20 mouse cellular contexts compared by ENCODE assay signal in the genomic region with DNA sequence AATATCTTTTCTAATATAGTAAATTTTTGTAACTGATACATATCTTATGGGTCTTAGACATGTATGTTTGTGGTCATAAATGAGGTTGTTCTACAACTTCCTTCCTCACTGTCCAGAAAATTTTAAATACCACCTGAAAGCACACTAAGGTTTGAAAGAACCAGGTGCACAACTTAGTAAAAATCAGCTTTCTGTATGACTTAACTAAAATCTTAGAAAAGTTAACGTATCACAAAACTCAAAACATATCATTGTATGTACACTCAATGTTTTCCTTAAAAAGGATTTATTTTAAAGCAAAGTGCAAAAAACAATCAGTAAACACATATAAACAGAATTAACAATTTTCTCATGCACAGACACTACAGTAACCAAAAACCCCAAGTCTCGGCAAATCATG.
DNase-seq lines count a peak whose midpoint lies in the region; ATAC-seq and TF ChIP-seq lines count a peak whose summit lies in the region.
"Had no signal": no experiment of that assay in that cellular context is flagged by ENCODE, and none has a peak within 500 bp of the region (broad histone marks: within the 10 kb centered on the region; RNA-seq: fewer than 3 reads in every experiment).

No protein-coding gene starts in this region.

- H3K36me3 ChIP-seq in forebrain, embryonic 12.5 days (replicated peaks) = no peaks in the 10 kb centered on the region
- no peaks in the 10 kb centered on the region for H3K36me3 ChIP-seq in hindbrain, embryonic 16.5 days (ENCODE audit: control insufficient read depth, insufficient read depth, low read length)
- H3K36me3 ChIP-seq: embryonic facial prominence, embryonic 12.5 days; heart, embryonic 10.5 days; intestine, embryonic 15.5 days; liver, embryonic 13.5 days had no signal

- peak overlapping the region; percentile 46 for H3K4me3 ChIP-seq in layer of hippocampus, adult 2 months
- H3K4me3 ChIP-seq in forebrain, embryonic 12.5 days (replicated peaks) = peak overlapping the region; percentile 16; the same call in 1 of the 2 replicates
- no peak overlapping the region for H3K4me3 ChIP-seq in hindbrain, embryonic 16.5 days (ENCODE audit: low read length)
- H3K4me3 ChIP-seq: embryonic facial prominence, embryonic 12.5 days; heart, embryonic 10.5 days; intestine, embryonic 15.5 days; liver, embryonic 13.5 days had no signal

- H3K9ac ChIP-seq in forebrain, embryonic 12.5 days = no peak overlapping the region
- no peak overlapping the region for H3K9ac ChIP-seq in hindbrain, embryonic 16.5 days (ENCODE audit: low read depth, low read length)
- H3K9ac ChIP-seq: embryonic facial prominence, embryonic 12.5 days; intestine, embryonic 15.5 days; liver, embryonic 13.5 days had no signal

- ATAC-seq in forebrain, embryonic 12.5 days (ENCODE audit: low FRiP score) = no peak
- ATAC-seq in hindbrain, embryonic 16.5 days = no peak
- ATAC-seq: intestine, embryonic 15.5 days had no signal

- WGBS in forebrain, embryonic 12.5 days = 76% methylated on average over 2 of the region's 2 CpGs
- 81% methylated on average over 2 of the region's 2 CpGs for WGBS in hindbrain, embryonic 16.5 days

- H3K9me3 ChIP-seq in forebrain, embryonic 12.5 days = no peaks in the 10 kb centered on the region
- no peaks in the 10 kb centered on the region for H3K9me3 ChIP-seq in hindbrain, embryonic 16.5 days (ENCODE audit: control insufficient read depth, low read length)
- H3K9me3 ChIP-seq: embryonic facial prominence, embryonic 12.5 days; heart, embryonic 10.5 days; intestine, embryonic 15.5 days; liver, embryonic 13.5 days had no signal

- H3K4me2 ChIP-seq in forebrain, embryonic 12.5 days = peak overlapping the region; percentile 45
- peak overlapping the region; percentile 27; the same call in 1 of the 2 replicates for H3K4me2 ChIP-seq in hindbrain, embryonic 16.5 days (ENCODE audit: low read length)
- H3K4me2 ChIP-seq: embryonic facial prominence, embryonic 12.5 days; intestine, embryonic 15.5 days; liver, embryonic 13.5 days had no signal

- H3K27me3 ChIP-seq in forebrain, embryonic 12.5 days = no peaks in the 10 kb centered on the region
- H3K27me3 ChIP-seq in hindbrain, embryonic 16.5 days (replicated peaks; ENCODE audit: control insufficient read depth, insufficient read depth, low read length) = no peaks in the 10 kb centered on the region
- H3K27me3 ChIP-seq: embryonic facial prominence, embryonic 12.5 days; intestine, embryonic 15.5 days; liver, embryonic 13.5 days had no signal

- peak overlapping the region; percentile 80; the same call in 1 of the 2 replicates for H3K27ac ChIP-seq in layer of hippocampus, adult 2 months
- H3K27ac ChIP-seq in forebrain, embryonic 12.5 days = no peak overlapping the region
- no peak overlapping the region for H3K27ac ChIP-seq in hindbrain, embryonic 16.5 days (ENCODE audit: low read depth, low read length)
- H3K27ac ChIP-seq: embryonic facial prominence, embryonic 12.5 days; heart, embryonic 10.5 days; intestine, embryonic 15.5 days; liver, embryonic 13.5 days; stomach, postnatal 0 days had no signal

- DNase-seq in layer of hippocampus, adult 2 months (ENCODE audit: low spot score in 2 of 2) = no peak
- DNase-seq in layer of hippocampus, adult 9-10 months (ENCODE audit: low spot score) = no peak
- DNase-seq in A20 (ENCODE audit: low read depth, low spot score) = peak; percentile 72
- DNase-seq in B cell, adult 2 months = no peak
- DNase-seq in natural killer cell, adult 2 months (ENCODE audit: low spot score in 2 of 2) = no peak
- DNase-seq: adrenal gland, postnatal 10 days; cerebellum, adult 2 months; cerebellum, postnatal 25 days; heart, postnatal 4 days; kidney, postnatal 25 days; liver, embryonic 13.5 days; lung, adult 2 months; lung, postnatal 14 days; right cerebral cortex, postnatal 14 days had no signal

- peaks cover 28% of the 10 kb centered on the region for H3K4me1 ChIP-seq in forebrain, embryonic 12.5 days
- H3K4me1 ChIP-seq in hindbrain, embryonic 16.5 days (ENCODE audit: control insufficient read depth, insufficient read depth, low read depth, low read length) = peaks cover 12% of the 10 kb centered on the region
- H3K4me1 ChIP-seq: embryonic facial prominence, embryonic 12.5 days; intestine, embryonic 15.5 days had no signal

- no peak for TF ChIP-seq CTCF in layer of hippocampus, adult 2 months (conservative IDR thresholded peaks at IDR 0.05)
